Mouse (Mus musculus) left cerebral cortex, adult 18-20 months (tissue): ENCODE results near the gene Ryr2. TPM values are rescaled to one million over a fixed set of nuclear protein-coding genes. Genes with fewer than 3 reads are reported as not detected.

Source experiments
- DNase-seq, 2 experiments: peaks; one replicate each; pipeline ENCODE4 v3.0.0; 2021 to 2022; ENCODE audit warnings: low spot score in 2 of 2, mixed read lengths in 1 of 2
- total RNA-seq, 2 experiments: library from RNA; stranded (reverse); gene quantifications; 2 replicates each; pipeline ENCODE4 v1.2.3; 2021

The Ryr2 gene
- total RNA-seq, 2 experiments from 2014 or later = 150 to 159 TPM

DNA sequence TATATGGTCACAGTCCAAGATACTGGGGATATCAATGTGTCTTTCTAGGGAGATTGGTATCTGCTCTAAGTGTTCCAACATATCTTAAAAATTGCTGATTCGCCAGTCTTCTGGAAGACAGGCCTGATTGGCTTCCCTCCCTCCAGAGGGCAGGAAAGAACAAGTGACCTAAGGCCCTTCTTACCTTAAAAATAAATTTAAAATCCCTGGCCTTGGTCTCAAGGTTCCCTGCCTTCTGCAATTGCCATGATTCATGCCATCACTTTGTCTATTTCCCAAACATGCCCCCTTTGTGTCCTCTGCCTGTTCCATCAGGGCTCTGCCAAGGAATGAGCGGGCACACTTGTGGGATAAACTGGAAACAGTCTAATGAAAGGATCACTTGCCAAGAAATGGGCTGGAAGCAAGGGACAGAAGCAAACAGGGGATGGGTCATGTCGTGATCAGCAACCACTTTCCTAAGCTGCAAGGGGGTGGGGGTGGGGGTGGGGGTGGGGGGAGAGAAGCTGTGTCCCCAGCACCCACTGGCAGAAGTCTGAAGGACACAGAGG, 10.3 kb downstream of the Ryr2 start:
- DNase-seq = no peak

DNA sequence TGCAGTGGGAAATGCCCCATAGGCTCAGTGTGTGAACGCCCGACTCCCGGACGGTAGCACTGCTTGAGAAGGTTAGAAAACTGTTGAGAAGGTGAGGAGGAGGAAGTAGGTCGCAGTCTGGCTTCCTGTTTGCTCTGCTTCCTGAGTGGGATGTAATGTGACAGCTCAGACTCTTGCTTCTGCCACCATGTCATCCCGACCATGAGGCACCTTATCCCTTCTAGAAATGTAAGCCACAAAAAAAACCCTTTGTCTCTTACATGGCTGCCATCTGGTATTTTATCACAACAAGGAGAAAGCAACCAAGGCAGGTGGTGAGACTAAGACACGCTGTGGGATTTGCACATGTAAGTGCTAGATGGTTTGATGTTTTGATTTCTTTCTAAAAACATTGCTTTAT, 12.2 kb downstream of the Ryr2 start:
- DNase-seq = no peak

DNA sequence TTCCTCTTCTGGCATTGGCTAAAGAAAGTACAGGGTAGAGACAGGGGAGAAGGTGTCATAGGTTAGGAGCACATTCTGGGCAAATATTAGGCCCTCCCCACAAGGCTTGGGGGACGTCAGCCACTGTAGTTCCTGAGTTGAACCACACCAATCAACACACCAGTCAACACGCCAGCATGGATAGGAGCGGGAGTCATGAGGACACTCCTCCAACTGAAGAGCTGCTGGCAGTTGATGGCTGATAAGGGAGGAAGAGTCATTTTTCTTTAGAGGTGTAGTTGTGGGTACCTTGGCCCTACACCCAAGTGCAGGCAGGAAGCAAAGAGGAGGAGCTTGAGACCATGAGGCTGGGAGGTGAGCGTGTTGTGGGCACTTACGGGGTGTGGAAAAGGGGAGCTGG, 13.6 kb downstream of the Ryr2 start:
- no peak for DNase-seq

DNA sequence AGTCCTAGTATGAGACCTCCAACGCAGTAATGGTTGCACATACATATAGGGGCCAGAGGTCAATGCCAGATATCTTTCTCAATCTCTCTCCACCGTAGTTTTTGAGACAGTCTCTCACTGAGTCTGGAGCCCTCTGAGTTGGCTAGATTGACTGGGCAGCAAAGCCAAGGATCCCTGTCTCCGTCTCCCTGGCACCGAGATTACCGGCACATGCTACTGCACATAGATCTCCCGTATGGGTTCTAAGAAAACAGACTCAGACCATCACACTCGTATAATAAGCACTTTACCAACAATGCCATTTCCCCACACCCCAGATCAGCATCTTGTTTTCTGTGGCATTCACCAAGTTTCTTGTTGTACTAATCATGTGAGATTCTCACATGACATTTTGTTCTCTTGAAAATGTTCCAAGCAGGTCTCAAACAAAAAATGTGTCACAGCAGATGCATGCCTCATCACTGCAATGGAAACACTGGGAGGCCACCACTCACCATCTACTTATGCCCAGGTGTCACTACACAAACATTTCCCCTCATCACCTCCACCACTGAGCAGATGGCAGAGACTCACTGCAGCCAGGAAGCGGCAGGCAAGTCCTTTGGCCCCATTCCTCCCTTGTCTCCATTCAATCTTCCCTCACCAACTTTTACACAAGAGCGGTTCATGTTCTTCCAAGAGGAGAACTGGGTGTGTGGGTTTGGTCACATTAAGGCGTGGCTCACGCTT, 14.2 kb downstream of the Ryr2 start:
- no peak for DNase-seq

DNA sequence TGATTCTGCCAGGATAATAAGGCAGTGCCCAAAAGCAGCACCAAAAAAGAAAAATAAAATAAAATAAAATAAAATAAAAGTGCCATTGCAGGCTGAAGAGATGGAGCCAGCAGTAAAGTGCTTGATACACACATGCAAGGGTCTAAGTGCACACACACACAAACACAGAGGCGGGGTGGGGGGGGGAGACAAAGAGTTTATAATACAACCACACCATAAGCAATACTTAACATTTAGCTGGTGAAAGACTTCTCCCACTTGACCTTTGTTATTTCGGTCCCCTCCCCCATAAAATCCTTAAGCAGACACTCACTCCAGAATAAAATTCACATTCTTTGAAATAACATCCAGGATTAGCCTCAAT, 22.7 kb downstream of the Ryr2 start:
- DNase-seq = no peak

DNA sequence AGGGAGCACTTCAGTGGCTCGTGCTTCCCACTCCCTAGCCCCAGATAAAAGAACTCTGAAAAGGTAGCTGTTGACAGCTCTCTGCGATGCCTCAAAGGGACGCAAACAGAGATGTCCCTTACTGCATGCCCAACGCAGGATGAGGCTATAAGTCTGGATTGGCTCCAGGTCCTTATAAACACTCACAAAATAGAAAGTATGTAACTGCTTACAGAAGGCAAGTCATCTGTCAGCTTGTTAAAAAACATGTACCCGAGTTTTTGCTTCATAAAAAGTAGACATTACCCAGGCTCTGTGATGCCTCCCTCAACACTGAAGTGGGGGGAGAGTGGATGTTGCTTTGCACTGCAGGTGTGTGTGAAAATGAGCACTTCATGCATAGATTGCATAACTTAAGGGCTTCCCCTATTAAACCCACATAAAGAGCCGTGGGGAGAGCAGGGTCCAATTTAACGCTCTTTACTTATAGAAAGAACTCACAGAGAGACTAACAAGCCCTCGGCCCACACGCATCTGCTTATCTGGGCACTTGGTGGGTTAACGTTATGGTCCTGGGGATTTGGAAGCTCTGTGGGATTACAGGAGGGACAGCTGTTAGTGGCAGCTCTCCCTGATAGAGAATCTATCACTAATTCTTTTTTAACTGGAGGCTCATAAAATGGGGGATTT, 23.2 kb downstream of the Ryr2 start:
- DNase-seq = no peak

DNA sequence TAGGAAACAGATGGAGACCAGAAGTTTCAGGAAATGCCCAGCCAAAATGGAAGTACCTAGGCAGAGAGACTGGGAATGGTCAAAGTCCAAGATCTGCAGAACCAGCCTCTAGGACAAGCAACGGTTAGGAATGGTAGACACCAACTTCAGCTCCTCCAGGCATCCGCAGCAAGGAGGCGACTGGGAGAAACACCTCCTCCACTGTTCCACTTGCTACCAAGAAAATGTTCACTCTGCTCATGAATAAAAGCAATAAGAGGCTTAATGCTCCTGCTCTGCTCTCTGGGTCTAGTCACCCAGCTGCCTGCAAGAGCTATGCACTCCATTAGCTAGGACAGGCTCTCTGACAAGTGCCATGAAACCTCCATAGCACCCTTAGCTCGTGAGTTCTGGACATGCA, 26.2 kb downstream of the Ryr2 start:
- no peak for DNase-seq

DNA sequence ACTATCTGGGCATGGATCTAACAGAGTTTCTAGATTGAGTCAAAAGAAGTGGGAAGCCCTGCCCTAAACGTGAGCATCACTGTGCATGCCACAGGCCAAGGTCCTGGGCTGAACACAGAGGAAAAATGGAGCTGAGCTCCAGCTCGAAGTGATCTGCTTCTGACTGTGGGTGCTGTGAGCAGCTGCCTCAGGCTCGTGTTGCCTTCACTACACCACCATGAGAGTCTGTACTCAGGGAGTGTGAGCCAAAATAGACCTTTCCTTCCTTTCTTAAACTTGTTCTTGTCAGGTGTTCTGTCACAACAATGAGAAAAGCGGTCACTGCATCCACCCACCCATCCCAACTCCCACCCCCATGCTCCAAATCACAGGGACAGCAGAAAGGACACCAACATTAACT, 27.2 kb downstream of the Ryr2 start:
- no peak for DNase-seq

DNA sequence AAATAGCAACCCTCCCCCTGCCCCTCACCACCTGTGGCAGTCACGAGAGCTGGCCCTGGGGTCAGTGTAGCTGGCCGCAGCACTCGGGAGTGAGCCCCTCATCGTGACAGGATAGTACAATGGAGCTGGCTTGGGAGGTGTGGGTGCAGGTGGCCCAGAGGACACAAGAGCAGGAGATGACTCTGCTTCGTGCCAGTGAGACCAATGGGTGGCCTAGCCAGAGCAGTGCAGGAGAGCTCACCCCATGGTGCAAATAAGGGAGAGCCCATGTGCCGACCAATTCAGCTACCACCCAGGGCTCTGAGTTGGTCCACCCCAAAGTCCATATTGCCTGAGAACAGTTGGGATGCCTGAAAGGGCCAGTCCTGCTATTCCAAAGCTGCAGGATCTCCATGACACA, 31.8 kb downstream of the Ryr2 start:
- DNase-seq = no peak

DNA sequence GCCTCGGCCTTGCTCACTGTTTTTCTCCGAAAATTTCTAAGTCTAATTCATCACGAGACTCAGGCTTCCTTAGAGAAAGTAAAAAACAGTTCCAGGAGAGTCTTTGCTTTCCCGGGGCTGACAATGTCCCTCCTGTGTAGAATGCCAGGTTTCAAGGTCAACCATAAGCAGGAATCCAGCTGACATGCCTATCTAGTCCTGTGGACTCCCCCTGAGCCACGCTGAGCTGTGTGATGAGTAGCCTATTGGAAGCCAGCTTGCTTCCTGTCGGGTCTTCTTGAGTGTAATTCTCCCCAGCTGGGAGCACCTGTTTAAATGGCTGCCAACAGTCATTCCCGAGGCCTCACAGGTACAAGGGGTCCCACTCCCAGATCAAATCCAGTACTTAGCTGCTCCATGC, 34.2 kb downstream of the Ryr2 start:
- DNase-seq = no peak

DNA sequence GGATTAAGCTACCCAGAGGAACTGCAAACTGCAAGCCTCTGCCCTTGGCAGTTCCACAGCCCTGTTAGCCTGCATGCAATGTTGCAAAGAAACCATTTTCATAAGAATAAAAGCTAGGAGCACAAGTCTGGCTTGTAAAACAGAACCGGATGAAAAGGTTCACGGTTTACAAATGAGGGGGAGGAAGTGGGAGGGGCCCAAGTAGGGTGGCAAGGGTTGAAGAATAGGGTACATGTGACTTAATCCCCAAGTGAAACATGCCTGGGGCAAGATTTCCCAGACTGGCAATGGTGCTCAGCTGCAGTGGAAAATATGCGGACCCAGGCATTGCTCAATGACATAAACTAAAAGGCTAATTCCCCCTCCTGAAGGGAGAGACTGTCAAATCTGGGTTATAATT, 34.6 kb downstream of the Ryr2 start:
- no peak for DNase-seq

DNA sequence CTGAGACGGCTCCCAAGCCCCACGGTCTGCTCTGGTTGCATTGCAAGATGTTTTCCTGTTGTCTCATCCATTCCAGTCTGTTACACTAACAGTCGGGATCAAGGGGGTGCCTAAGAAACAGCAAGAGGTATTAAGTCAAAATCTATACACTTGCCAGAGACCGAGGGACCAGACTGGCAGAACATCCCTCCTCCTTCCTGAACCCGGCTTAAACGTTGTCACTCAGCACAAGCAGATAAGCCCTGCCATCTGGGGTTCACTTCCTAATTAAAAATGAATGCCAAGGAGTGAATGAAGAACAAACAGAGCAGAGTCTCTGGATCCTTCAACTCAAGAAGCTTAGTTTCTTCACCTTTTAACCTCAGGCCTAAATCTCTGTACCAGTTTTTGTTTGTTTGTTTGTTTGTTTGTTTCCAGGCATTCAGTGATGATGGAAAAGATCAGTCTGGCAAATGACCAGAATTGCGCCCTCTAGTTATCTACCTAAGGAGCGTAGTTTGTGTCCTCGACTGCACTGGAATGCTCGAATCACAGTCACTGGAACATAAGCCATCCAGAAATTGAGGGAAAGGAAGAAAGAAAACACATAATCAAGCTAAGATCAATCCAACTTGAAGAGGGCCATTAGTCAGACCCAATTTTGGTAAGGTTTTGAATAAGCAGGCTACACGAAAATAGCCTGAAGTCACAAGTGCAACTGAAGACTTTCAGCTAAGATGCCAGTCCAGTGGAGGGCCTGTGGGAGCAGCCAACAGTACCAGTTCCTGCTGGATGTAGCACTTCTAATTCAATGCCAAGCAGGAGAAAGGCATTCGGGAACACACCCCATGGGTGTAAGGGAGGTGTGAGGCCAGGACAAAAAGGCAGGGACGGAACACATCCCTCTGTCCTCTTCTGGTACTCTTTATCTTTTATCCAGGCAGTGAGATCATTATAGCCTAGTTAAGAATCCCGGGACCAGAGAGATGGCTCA, 36.3 kb downstream of the Ryr2 start:
- DNase-seq = no peak

DNA sequence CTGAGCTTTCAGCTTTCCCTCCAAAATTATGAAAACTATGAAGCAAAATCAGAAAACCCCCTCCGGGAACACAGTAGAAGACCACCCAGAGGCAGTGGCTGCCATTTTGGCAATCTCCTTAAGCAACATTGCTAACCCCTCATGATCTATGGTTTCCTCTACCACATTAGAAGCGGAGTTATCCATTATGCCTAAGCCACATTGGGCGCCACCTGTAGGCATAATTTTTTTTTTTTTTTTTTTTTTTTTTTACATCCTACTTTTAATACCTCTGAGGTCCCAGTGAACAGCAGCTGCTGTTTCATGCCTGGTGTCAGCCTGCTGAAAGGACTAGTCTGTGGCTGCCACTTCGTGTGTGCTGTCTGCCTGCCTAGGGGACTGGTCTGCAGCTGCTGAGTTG, 42.2 kb downstream of the Ryr2 start:
- no peak for DNase-seq

DNA sequence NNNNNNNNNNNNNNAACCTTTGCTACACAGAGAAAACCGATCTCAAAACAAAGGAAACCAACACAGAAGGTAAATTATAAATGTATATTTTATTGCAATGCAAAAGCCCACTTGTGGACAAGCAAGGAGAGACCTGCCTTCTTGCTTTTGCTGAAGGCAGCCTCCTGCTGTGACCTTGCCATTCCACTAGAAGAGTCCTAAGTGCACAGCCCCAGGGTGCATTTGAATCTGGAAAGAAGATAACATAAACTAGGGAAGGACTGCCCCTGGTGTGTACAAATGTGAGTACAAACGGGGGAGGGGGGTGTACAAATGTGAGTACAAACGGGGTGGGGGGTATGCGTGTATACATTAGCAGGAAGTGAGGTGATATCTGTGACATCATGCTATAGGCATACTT, 43.2 kb downstream of the Ryr2 start:
- DNase-seq = no peak

DNA sequence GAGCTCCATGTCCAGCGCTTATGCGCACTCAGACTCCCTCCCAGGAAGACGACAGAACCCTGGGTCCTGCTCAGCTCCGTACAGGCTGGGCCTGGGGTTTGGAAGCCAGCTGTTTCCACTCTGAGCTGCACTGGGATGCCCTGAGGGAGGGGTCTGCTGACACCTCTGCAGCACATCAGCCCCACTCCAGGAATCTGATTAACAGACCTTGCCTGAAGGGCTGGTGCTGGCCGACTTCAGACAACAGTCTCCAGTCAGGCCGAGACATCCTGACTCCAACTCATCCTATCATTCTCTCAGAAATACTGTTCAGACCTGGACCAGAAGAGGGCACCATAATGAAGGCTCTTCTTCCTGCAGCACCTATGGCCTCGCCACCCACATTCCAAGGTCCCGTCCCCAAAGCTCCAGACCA, 49.4 kb downstream of the Ryr2 start:
- DNase-seq = no peak

DNA sequence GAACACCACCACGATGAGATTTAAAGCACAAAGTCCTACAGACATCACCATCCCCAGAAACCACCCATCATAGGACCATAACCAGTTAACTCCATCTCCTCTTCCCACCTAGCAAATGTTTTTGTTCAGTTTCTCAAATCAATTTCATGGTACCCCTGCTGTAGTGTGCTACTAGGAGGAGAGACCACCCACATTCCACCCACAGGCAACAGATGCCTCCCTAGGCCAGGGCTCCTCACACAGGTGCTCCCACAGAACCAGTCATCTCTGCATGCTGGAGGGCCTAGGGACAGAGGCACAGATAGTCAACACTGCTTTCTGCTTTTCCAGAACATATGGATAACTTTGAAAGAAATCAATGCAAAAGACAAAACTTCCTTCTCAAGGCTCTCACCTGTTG, 50.8 kb downstream of the Ryr2 start:
- DNase-seq = no peak

DNA sequence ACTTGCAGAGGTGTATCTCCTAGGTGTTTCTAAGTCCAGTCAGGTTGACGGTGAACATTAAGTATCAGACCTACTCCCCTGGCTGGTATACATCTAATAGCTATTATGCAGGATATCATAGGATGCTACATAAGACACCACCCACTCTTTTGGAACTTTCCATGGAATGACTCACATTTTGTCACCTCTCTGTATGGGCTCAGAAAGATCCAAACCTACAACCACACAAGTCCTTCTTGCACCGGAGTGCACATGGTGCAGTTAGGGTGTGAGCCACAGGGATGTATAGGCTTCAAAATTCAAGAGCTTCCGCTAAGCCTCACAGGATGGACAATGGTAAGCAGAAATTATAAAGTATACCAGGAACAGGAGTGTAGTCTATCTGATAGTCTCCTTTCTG, 52.8 kb downstream of the Ryr2 start:
- no peak for DNase-seq

DNA sequence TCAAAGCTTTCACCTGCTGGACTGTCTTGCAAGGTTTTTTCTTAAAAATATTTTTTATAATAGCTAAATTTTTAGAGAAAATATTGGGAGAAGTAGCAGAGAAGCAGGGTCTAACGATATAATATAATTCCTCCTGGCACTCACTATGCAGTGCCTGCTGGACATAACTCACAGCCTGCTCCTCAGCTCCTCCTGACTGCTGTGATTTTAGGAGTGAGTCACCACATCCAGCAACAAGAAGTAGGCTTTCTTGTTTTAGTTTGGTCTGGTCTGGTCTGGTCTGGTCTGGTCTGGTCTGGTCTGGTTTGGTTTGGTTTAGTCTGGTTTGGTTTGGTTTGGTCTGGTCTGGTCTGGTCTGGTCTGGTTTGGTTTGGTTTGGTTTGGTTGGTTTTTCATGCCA, 55.9 kb downstream of the Ryr2 start:
- no peak for DNase-seq

DNA sequence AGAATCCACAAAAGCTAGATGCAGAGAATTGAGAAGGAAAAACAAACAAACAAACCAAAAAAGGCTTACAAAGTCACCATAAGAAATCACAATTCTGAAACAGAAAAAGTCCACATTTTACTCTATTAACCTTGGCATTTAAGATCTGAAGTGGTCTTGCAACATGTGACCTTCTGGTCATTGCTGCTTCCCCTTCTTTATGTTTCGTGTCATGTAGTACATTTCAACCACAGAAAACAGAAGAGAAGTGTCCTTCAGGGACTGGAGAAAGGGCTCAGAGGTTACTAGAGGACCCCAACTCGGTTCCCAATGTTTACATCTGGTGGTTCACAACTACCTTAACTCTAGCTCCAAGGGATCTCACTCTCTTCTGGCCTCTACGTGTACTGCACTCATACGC, 59.7 kb downstream of the Ryr2 start:
- DNase-seq = no peak

DNA sequence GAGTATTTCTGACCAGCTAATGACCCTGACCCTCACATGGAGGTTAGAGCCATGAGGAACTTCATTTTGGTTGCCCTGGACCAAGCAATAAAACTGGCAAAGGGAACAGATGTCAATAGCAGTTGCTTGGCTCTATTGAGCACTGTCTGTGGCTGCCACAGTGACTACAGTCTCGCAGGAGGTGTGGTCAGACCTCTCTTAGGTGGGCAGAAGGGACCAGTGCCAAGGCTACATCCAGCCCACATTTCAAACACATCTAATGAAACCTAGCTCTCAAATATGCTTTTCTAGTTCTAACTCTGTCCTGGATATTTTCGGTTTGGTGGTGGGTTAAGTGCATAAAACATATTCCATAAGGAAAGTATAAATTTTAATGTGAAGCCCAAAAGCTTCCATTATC, 62.0 kb downstream of the Ryr2 start:
- no peak for DNase-seq

DNA sequence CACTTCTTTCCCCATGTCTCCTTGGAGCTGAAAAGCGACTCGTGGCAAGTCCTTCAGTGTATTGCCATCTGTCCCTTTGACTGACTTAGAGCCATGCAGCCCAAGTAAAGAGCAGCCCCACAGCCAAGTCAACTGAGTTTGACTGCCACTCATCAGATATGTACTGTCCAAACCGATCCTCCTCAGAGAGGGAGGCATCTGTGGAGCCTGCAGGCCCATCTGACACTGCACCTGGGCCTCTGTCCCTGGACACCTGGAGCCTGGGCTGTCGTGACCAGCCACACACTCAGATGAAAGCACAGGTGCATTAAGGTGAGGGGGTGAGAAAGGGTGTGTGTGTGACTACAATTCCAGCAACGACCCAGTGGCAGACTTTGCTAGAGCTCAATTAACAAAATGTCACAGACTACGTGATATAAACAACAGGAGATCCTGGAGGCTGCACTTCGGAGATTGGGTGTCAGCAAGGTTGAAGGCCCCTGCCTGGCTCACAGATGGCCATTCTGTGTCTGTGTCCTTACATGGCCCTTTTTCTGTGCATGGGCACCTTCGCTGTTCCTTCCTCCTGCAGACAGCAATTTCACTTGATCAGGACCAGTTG, 63.8 kb downstream of the Ryr2 start:
- no peak for DNase-seq
